Mouse (Mus musculus) C2C12 (cell line): ENCODE results near the gene Degs1. TPM values are rescaled to one million over a fixed set of nuclear protein-coding genes. Genes with fewer than 3 reads are reported as not detected.

Experiments used
- H3K27me3 ChIP-seq: one replicate; pipeline ENCODE4 v1.6.1; 2011; ENCODE audit not compliant: control insufficient read depth, insufficient read depth, insufficient read length
- H3K36me3 ChIP-seq: one replicate; pipeline ENCODE4 v1.6.1; 2011; ENCODE audit not compliant: control insufficient read depth, insufficient read depth
- H3K4me3 ChIP-seq: one replicate; pipeline ENCODE4 v1.5.1; 2011; ENCODE audit warnings: mild to moderate bottlenecking, control low read depth; ENCODE audit not compliant: poor library complexity, insufficient read depth, severe bottlenecking
- H3K79me2 ChIP-seq: one replicate; pipeline ENCODE4 v1.6.1; 2011; ENCODE audit not compliant: control insufficient read depth, insufficient read depth
- H3K79me3 ChIP-seq: one replicate; pipeline ENCODE4 v1.6.1; 2011; ENCODE audit warnings: low read depth, control low read depth
- H3ac ChIP-seq: one replicate; pipeline ENCODE3; 2011; ENCODE audit warnings: low read depth; ENCODE audit not compliant: control insufficient read depth, insufficient read length
- CEBPB ChIP-seq: IDR thresholded peaks from one replicate; pipeline ENCODE4 v1.6.1; 2011; ENCODE audit warnings: low read depth, mild to moderate bottlenecking, control low read depth, moderate library complexity
- CTCF ChIP-seq: IDR thresholded peaks from one replicate; pipeline ENCODE4 v1.5.1; 2011; ENCODE audit not compliant: control insufficient read depth, insufficient read depth, insufficient read length
- FOSL1 ChIP-seq: IDR thresholded peaks from one replicate; pipeline ENCODE4 v1.8.0; 2011; ENCODE audit warnings: mild to moderate bottlenecking, low read length; ENCODE audit not compliant: poor library complexity, insufficient read depth, severe bottlenecking
- MAX ChIP-seq: IDR thresholded peaks from one replicate; pipeline ENCODE4 v1.6.1; 2011; ENCODE audit warnings: mild to moderate bottlenecking, control low read depth
- MYOD1 ChIP-seq: IDR thresholded peaks from one replicate; pipeline ENCODE4 v1.6.1; 2011; ENCODE audit warnings: low read depth; ENCODE audit not compliant: control insufficient read depth, insufficient read length
- MYOG ChIP-seq: IDR thresholded peaks from one replicate; pipeline ENCODE4 v1.6.1; 2011; ENCODE audit not compliant: control insufficient read depth, insufficient read length; ENCODE audit errors: extremely low read depth
- USF1 ChIP-seq: IDR thresholded peaks from one replicate; pipeline ENCODE4 v1.6.1; 2011; ENCODE audit warnings: low read depth, mild to moderate bottlenecking, control low read depth, moderate library complexity
- polyA plus RNA-seq: library from polyadenylated mRNA; unstranded; fragments of >200 nt; fragmentation: generic; extraction: Trizol; gene quantifications from one replicate; pipeline ENCODE4 v1.2.1, GENCODE M21; 2012; ENCODE audit warnings: missing spikeins

The Degs1 gene
- polyA plus RNA-seq, 1 experiment = 121 TPM

- H3ac ChIP-seq = no peak overlapping the region
- no peaks in the 10 kb centered on the region for H3K79me3 ChIP-seq
- no peaks in the 10 kb centered on the region for H3K79me2 ChIP-seq
- no peaks in the 10 kb centered on the region for H3K27me3 ChIP-seq
- no peak overlapping the region for H3K4me3 ChIP-seq
- TF ChIP-seq MAX = no peak
- no peak for TF ChIP-seq MYOG
- no peak for TF ChIP-seq CEBPB
- TF ChIP-seq MYOD1 = no peak
- no peak for TF ChIP-seq CTCF
- no peak for TF ChIP-seq USF1
- no peak for TF ChIP-seq FOSL1
- peaks cover 37% of the 10 kb centered on the region for H3K36me3 ChIP-seq
Observed at GRCm38 (mm10) chr1:182313181-182313580, 30.6 kb upstream of the Degs1 start.

GRCm38 (mm10) chr1:182311376-182311775 is 28.8 kb upstream of the Degs1 start:
- H3K36me3 ChIP-seq = peaks cover 19% of the 10 kb centered on the region
- H3K79me3 ChIP-seq = no peaks in the 10 kb centered on the region
- no peaks in the 10 kb centered on the region for H3K79me2 ChIP-seq
- H3ac ChIP-seq = no peak overlapping the region
- no peak overlapping the region for H3K4me3 ChIP-seq
- no peaks in the 10 kb centered on the region for H3K27me3 ChIP-seq
- no peak for TF ChIP-seq MAX
- TF ChIP-seq CTCF = no peak
- TF ChIP-seq MYOG = no peak
- TF ChIP-seq CEBPB = no peak
- no peak for TF ChIP-seq USF1
- TF ChIP-seq FOSL1 = no peak
- TF ChIP-seq MYOD1 = no peak

- TF ChIP-seq FOSL1 = no peak
- TF ChIP-seq MAX = no peak
- no peak for TF ChIP-seq CEBPB
- no peak for TF ChIP-seq CTCF
- no peak for TF ChIP-seq MYOG
- TF ChIP-seq USF1 = no peak
- no peak for TF ChIP-seq MYOD1
- Histone ChIP-seq H3K4me3 (no peak overlapping the region), H3K27me3 (no peaks in the 10 kb centered on the region), H3ac (no peak overlapping the region), H3K79me2 (no peaks in the 10 kb centered on the region), H3K79me3 (no peaks in the 10 kb centered on the region), H3K36me3 (peaks cover 9% of the 10 kb centered on the region)
Observed at GRCm38 (mm10) chr1:182310316-182310715, 27.7 kb upstream of the Degs1 start.

GRCm38 (mm10) chr1:182309403-182309802 is 26.8 kb upstream of the Degs1 start:
- Histone ChIP-seq H3K79me2 (no peaks in the 10 kb centered on the region), H3ac (no peak overlapping the region), H3K36me3 (no peaks in the 10 kb centered on the region), H3K4me3 (no peak overlapping the region), H3K27me3 (no peaks in the 10 kb centered on the region), H3K79me3 (no peaks in the 10 kb centered on the region)
- no peak for TF ChIP-seq USF1
- TF ChIP-seq CEBPB = no peak
- TF ChIP-seq MAX = no peak
- TF ChIP-seq FOSL1 = no peak

GRCm38 (mm10) chr1:182302916-182303315 is 20.3 kb upstream of the Degs1 start:
- Histone ChIP-seq H3K79me3 (no peaks in the 10 kb centered on the region), H3K27me3 (no peaks in the 10 kb centered on the region), H3K36me3 (no peaks in the 10 kb centered on the region), H3K4me3 (no peak overlapping the region), H3K79me2 (no peaks in the 10 kb centered on the region), H3ac (no peak overlapping the region)
- TF ChIP-seq MAX (no peak), USF1 (no peak), CTCF (no peak), MYOG (no peak), MYOD1 (no peak), CEBPB (no peak), FOSL1 (no peak)

- H3K4me3 ChIP-seq = no peak overlapping the region
- H3K79me3 ChIP-seq = no peaks in the 10 kb centered on the region
- no peaks in the 10 kb centered on the region for H3K36me3 ChIP-seq
- H3K79me2 ChIP-seq = no peaks in the 10 kb centered on the region
- TF ChIP-seq USF1 = no peak
- TF ChIP-seq MAX = no peak
- TF ChIP-seq FOSL1 = no peak
- no peak for TF ChIP-seq CTCF
- TF ChIP-seq MYOD1 = no peak
- no peak for TF ChIP-seq MYOG
- H3ac ChIP-seq = no peak overlapping the region
- H3K27me3 ChIP-seq = no peaks in the 10 kb centered on the region
Observed at GRCm38 (mm10) chr1:182302176-182302870, 19.7 kb upstream of the Degs1 start.
